Mouse (Mus musculus): Measurements from ENCODE around the gene Phldb2.

The Phldb2 gene

DNA sequence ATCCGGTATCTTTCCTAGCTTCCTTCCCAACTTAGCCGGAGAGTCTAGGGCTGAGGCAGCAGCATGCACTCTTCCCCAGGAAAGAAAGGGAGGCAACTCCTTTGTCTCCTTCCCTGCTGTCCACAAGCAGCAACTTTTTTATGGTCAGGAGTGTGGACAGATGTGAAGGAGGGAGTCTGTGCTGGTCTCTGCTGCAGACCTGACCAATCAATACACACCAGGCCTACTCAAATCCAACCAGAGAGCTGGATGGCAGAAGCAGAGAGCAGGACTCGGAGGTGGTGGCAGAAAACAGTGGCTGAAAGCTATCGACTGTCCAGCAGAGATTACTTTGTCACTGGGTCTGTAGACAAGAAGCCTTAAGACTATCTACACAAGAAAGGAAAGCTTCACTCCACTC is at the start of gene Phldb2:
Gene Phldb2 (minus strand): TSS at position 205 of the 400 bp plus-strand sequence.
- DNase-seq (ENCODE audit: low spot score in 2 of 2): no peak

DNA sequence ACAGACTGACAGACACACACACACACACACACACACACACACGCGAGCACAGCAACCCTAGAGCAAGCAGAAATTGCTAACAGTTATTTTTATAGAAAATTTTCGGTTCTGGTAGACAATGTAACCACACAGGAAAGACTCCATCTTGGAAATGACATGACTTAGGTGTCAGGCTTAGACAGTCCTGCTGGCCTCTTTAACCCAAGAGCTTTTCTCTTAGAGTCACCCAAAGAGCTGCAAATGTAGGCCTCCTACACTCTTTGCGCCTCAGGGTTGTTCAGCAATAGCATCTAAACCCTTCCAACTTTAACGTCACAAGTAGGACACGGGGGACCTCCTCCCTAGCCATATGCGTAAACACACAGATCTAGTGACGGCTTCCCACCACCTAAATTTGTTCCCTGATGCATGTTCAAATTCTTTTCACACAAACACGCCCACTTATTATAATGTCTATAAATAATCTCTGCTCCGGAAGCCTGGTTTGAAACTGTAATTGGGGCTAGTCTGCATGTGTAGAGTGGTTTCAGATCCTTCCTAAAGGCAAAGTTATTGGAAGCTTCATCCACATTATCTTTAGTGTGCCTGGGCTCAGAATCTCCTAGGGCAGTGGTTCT is 48.3 kb upstream of the Phldb2 start:
- peak in 1 of 2 experiments; percentile 2 for DNase-seq (ENCODE audit: low spot score in 2 of 2)

DNA sequence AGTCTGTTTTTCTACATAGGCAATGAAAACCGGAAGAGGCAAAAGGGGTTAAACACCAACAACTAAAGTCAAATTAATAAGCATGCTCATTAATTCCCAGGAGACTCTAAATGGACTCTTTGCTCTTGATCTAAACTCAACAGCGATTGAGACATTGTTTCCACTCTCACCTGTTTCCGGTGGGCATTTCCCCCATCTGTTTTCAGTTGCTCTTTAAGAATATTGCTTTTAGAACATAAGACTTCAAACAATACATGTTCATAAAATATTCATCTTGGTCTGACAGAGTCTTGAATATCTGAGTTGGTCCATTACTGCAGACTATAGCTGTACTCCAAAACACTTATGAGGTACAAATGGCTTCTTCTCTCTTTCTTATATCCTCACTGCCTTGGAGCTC is 47.6 kb upstream of the Phldb2 start:
- no peak for DNase-seq (ENCODE audit: low spot score in 2 of 2)

DNA sequence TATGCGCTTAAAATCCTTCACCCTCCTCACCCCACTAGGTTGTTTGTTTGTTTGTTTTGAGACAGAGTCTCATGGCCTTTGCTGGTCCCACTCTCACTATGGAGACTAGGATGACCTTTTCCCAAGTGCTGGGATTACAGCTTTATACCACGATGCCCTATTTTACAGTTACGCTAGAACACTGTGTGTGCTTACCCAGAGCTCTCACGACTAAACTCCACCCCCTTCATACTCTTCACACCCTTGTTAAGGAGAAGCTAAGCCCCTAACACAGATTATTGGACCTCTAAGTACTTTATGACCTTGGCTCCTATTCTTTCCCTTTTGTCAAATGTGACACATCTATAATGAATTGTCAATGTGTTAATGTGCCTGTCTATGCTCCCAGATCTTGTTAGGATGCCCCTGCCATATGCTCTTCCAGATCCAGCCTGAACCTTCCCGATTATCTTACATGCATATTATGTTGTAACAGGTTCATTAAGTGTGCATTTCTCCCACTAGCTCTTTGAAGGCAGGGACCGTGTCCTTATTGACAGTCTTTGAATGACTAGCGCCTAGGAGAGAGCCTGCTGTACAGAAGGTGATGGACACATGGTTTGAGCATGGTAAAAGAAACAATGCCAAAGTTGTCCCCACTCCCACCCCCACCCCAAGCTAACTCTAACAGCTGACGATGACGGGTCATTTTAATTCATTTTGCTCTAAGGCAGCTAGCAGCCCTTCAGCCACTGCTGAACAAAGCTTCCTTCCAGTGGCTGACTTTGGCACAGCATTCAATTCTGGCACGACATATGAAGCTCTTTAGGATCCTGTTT is 46.2 kb upstream of the Phldb2 start:
- DNase-seq (ENCODE audit: low spot score in 2 of 2): no peak

DNA sequence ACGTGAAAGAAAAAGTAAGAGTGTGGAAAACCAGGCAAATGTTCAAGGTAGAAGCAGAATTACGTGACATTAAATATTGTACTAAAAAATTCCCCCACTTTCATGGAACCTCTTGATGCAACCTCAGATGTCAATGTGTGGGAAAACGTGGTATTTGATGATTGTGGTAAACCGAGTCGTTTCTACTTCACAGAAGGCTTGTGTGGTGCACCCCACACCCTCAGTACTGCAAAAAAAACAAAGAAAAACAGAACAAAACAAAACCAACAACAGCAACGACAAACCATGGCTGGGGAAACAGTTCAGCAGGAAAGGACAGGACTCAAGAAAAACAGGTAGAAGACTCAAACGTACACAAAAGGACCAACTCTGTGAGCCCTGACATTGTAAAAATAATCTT is 44.8 kb upstream of the Phldb2 start:
- DNase-seq (ENCODE audit: low spot score in 2 of 2): no peak

DNA sequence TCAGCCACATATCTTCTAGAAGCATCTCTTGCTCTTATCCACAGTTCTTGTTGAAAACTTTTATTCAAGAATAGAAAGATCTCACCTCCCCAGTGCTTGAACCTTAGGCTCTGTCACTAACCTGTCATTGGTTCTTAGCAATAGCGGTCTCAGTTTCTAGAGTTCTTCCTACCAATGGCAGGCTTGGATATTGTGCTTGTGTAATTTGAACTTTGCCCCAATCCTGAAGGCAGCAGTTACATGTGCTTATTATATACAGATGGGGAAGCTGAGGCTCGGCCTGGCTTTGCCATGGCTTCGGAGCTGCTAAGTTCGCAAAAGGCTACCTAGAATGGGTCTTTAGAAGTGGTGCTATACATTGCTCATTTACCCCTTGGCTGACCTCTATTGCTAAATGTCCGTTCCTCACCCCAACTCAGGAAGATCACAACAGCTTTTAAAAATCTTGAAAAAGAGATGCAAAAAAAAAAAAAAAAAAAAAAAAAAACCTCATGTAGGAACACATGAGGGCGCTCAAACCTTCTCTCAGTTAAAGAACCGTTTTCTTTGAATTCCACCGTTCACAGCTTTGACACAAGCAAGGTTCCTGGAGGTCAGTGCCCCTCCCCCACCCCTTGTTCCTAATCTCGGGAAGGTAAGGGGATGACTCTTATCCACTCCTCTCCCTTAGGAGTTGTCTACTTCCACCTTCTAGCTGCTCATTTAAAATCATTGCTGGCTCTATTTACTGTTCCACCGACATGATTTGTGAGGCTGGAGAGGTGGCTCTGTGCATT is 37.7 kb upstream of the Phldb2 start:
- no peak for DNase-seq (ENCODE audit: low spot score in 2 of 2)

DNA sequence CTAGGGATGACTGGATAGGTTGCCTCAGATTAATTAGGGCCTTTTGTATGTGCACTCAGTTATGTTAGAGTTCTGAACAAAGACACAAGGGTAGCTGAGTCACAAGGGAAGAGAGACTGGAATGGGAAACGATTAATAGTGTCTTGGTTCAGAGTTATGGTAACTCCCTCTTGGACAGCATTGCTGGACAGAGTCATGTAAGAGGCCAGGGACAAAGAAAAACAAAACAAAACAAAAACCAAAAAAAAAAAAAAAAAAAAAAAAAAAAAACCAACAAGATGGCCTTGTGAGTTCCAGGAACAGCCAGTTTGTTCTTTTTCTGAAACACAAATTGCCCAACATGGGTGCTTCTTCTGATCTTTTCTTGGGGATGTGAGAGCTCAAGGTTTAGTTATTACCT is 32.8 kb upstream of the Phldb2 start:
- no peak for DNase-seq (ENCODE audit: low spot score in 2 of 2)

DNA sequence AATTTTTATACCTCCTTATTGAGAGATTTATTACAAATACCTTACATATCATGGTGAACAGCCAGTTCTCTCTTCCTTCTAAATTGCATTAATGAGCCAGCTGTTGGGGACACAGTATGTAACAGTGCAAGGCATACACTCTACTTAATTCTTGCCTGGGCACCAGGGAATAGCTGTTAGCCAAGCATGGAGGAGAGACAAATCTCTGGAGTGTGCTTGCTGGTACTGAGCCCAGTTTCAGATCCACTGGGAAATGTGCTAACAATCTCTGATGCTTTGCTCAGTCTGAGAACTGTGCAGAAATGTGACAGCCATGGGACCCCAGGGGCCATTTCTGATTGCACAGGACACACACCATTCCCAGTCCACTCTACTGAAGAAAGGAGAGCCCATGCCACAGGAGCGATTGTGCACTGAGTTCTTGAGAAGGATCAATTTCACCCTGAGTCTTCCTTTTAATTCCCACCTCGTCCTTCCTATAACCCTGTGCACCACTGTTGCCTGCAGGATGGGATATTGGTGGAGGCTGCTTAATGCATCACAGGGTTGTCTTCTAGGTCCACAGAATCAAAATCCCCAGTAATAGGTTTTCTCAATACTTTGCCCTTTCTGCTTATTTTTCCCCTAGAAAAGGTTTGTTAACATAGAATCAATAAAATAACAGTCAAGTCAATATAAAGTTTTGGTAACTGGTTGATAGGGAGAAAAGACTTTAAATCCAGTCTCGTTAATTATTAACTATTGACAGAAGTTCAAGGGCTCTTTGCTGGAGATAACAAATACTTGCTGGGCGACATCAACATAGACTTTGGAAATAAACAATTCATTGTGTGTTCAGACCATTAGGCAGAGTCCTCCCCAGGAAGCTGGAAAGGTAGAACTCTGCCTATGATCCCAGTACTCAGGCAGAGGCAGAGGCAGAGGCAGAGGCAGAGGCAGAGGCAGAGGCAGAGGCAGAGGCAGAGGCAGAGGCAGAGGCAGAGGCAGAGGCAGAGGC is 31.5 kb upstream of the Phldb2 start:
- no peak for DNase-seq (ENCODE audit: low spot score in 2 of 2)

DNA sequence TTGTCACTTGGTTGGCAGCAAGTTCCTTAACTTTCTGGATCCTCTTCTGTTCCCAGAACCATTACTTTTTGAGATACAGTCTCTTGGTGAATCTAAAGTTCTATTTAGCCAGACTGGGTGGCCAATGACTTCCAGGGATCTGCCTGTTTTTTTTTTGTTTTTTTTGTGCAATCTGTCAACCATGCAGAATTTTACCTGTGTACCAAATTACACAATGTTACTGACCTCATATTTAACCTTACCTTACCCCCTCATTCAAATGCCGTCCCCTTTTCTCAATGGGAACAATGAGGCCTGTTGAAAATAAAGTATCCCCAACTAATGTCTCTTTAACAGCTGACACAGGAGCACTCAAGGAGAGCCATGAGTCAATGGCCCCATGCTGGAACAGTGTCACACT is 22.9 kb upstream of the Phldb2 start:
- DNase-seq (ENCODE audit: low spot score in 2 of 2): no peak

DNA sequence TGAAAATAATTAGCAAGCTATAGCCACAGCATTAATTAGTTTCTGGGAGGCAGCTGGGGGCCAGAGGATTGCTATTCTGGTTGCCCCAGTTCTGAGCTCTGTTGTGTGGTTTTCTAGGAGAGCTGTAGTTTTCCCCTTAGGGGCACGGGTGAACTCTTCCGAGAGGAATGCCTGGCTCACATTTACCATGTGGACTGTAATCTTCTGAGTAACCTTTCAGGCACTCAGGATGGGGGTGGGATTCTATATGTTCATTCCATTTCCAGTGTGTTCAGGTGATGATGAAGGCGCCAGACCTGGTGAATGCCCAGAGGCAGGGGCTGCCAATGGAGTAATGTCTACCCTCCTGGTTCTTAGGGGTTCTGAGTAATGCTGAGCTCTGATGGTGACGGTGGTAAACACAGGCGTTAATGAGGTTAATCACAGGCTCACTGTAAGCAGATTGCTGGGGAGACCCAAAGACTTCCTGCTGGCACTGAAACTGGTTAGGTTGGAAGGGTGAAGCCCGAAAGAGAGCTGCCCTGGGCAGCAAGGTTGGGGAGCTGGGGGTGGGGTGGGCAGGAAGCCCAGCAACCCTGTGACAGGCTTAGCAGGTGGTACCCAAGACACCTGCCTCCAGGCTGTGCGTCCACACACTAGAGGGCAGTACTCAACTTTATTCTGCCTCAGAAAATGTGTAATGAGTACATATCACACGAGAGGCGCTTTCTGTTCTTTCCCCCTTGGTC is 20.7 kb upstream of the Phldb2 start:
- no peak for DNase-seq (ENCODE audit: low spot score in 2 of 2)

DNA sequence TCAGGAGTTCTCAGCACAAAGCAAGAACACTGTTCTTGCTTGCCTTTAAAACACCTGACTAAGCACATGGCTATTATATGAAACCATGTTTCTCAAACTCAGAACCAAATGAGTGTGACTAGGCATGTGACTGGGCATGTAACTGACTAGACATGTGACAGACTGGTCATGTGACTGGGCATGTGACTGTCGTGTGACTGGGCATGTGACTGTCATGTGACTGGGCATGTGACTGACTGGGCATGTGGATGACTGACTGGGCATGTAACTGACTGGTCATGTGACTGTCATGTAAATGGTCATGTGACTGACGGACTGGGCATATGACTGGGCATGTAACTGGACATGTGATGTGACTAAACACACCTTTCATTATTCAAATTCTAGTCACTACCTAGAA is 16.8 kb upstream of the Phldb2 start:
- DNase-seq (ENCODE audit: low spot score in 2 of 2): no peak

DNA sequence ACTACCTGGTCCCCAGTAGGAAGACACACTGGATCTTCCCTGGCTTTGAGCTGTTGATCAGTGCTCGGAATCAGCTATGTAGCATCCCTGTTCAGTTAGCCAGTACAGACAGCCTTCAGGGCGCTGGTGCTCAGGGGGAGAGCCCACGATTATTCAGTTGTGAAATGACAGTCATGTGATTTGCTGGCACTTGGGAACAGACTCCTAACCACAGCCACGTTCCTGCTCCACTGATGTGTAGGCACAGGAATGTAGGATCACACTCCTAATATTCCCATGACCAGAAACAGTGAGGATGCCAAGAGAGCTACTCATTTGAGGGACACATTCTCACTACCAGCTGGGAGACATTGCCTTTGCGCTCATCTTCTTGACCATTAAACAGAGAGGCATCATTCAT is 15.3 kb upstream of the Phldb2 start:
- no peak for DNase-seq (ENCODE audit: low spot score in 2 of 2)

DNA sequence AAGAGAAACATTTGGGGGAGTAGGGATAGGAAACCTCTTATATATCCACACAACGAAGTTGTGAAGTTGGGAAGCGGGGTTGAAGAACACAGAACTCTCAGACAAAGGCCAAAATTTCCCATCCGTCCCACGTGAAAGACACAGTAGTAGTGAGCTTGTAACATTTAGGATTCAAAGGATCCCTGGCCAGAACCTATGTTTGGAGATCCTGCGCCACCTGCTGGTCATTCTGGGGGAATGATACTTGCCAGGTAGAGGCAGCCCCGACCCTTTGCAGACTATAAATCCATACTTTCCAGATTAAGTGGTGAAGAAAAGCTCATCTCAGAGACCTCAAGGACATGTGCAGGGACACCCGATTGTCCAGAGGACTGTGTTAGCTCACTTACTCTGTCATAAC is 14.1 kb upstream of the Phldb2 start:
- DNase-seq (ENCODE audit: low spot score in 2 of 2): peak; percentile 18 to 19

DNA sequence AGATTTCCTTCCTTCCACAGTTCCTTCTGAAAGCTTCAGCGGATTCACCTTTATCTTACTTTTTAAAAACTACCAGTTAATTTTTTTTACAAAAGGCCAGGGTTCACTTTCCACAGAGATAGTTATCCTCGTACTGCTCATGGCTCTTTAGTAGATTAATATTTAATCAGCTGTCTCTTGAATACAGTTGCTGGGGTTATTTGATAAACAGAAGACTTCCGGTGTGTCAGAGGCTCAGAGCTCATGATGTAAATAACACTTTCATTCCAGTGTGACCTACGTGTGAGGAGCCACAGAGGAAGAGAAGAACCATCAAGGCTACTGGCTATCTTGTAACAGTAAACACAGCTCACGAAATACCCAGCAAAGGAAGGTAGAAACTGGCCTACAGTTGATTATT is 13.2 kb upstream of the Phldb2 start:
- no peak for DNase-seq (ENCODE audit: low spot score in 2 of 2)

DNA sequence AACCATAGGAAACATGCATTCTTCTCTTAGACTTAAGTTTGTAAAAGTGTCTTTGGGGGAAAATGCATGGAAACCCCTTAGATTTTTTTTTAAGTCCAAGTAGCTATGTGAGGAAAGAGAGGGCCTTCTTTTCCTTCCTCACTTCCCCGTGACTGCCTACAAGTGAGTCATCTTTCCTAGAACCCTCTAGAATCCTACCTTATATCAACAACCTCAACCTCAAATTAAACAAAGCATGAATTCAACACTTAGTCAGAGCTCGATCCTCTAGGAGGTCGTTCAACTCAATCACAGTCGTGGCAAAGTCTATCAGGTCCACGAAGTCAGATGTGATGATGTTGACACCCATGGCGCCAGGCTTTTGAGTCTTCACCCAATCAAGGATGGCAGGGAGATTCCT is 11.4 kb upstream of the Phldb2 start:
- DNase-seq (ENCODE audit: low spot score in 2 of 2): no peak

DNA sequence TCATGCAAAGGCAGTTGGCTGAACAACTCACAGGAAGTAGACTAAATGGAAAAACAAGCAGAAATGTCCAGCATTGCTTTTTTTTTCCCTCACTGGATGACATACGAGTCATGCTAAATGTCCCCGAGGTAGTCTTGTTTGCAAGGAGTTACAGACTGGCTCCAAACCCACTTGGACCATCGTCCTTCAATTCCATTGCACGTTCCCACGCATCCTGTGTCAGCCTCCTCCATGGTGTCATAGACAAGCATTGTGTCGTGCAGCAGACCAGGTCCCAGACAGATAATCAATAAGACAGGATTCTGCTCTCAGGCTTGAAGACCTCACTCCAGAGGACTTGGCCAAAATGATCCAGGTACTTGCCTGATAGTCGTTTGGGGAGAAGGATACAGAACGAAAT is 10.4 kb upstream of the Phldb2 start:
- DNase-seq (ENCODE audit: low spot score in 2 of 2): no peak

DNA sequence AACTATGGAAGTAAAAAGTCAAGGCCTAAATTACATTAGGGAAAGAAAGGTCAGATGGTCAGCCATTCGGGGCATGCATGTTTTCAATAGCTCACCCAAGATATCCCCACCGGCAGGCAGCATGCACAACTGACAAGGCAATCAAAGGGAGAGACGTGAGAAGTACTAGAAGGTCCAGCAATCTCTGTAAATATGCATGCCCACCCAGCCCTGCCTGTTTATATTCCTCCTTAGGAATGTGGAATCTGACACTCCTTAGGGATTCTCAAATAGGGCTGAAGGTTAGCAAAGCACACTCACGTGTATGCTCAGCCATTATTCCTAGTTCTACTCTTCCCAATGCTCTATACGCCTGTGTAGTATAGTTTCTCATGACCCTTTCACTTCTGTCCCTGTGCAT is 9.7 kb upstream of the Phldb2 start:
- DNase-seq (ENCODE audit: low spot score in 2 of 2): no peak

DNA sequence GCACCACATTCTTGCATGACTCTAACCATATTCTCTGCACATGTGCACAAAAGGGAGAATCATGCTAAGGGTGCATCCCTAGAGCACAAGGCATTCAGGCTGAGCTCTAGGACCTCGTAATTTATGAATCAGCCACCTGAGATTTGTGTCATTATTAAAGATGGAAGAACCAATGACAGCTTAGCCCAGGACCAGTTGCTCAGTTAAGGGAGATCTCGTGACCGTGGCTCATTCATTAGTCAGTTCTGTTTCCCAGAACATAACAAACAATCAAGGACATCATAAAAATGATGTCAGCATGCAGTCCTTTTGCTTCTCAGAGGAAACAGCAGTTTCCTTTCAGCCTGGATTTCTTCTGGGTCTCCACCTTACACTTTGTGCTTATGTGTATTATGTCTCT is 7.6 kb upstream of the Phldb2 start:
- no peak for DNase-seq (ENCODE audit: low spot score in 2 of 2)

DNA sequence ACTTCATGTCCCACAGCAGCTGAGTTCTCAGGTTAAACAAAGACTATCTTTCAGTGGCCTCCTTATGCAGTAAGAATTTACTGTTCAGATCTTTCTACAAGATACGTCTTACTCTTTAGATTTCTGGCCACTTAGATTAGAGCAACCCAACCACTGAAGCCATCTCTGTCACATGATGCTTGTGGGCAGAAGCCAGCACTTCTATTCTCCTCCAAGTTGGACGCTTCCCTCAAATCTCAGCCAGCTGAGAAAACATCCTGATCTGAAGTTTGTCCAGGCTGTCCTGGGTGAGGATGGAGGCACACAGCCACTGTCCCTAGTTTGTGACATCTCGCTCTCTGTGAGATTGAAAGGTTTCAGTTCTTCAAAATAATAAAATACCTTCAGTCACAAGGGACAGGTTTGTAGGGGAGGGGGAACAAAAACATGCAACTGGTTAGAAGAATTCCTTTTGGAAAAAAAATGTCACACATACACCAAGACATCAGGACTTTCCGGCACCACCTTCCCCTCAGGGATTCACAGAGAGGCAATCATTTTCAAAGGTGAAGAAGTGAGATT is 3.1 kb upstream of the Phldb2 start:
- DNase-seq (ENCODE audit: low spot score in 2 of 2): no peak

DNA sequence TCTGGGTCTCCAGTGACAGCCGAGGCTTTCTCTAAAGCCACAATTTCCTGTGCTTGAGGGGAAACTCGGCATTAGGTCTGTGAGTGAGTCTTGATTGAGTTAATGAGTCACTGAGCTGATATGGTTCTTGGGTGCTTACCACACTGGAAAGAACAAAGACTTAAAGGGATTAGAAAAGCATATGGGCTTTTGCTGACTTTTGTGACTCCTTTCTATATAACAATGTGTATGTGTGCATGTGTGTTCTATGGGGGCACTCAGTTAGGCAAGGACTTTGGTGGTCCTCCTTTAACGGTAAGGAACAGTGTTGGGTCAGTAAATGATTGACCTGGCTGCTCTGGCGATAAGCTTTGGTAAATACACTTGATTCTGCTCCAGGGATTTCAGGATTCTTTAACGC is 897 bp downstream of the Phldb2 start:
- DNase-seq (ENCODE audit: low spot score in 2 of 2): no peak

DNA sequence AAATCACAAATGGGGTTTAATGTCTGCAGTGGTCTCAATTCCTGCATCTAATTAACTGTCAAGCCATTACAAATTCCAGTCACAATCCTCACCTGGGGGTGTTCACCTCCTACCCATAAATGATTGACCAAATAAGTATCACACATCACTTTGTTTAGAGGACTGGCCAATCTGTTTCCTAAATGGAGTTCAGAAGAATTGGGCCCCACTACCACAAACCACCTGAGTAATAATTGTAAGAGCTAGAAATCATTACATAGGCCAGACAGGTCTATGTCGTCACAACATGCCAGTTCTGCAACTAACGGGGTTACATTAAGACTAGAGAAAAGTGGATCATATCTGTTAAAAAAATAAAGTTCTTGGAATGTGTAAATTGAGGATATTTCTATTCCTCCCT is 1.4 kb downstream of the Phldb2 start:
- DNase-seq (ENCODE audit: low spot score in 2 of 2): no peak
